Mouse (Mus musculus): ENCODE measurements around the gene Spo11. TPM values are rescaled to one million over a fixed set of nuclear protein-coding genes. Genes with fewer than 3 reads are reported as not detected.
A peak's percentile ranks its signal among the peaks of the same experiment; 100 is the strongest.

The Spo11 gene
- polyA plus RNA-seq, 1 experiment: not detected

DNA sequence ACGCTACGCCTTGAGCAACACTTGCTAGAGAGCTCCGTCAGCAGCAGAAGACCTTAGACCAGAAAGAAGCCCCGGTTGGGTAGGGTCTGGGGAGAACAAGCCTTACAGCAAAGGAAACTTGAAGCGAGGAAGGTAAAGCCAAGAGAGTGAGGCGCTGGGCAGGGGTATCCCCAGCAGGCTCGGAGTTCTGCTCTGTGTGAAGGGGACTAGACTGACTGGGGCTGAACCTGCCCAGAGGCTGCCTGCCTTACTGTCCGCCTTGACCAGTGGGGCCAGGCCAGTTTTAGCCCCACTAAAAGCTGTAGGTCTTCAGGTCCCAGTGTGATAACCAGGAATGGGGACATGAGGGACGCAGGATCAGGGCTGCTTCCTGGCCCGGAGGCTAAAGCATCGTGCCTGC lies 42.9 kb downstream of the Spo11 start, which contains the start of gene Rbm38:
TSS of gene Rbm38 (plus strand) at position 69 of the 400 bp plus-strand sequence.
- Histone ChIP-seq H3K4me3 (replicated peaks) (peak within 1 kb of the TSS; percentile 97), H3K36me3 (replicated peaks; ENCODE audit: low read length) (peaks cover 52% of the 10 kb centered on the region), H3K27me3 (replicated peaks) (no peaks in the 10 kb centered on the region), H3K4me1 (peaks cover 83% of the 10 kb centered on the region), H3K9me3 (no peaks in the 10 kb centered on the region)
- TF ChIP-seq FLI1 (IDR thresholded peaks at IDR 0.05; ENCODE audit: low read length): no peak
- TF ChIP-seq GATA1 (IDR thresholded peaks at IDR 0.05; ENCODE audit: borderline replicate concordance, low read length): no peak

- Histone ChIP-seq H3K4me1 (peaks cover 83% of the 10 kb centered on the region), H3K27me3 (replicated peaks) (no peaks in the 10 kb centered on the region), H3K36me3 (replicated peaks; ENCODE audit: low read length) (peaks cover 52% of the 10 kb centered on the region), H3K4me3 (replicated peaks) (peak overlapping the region; percentile 97), H3K9me3 (no peaks in the 10 kb centered on the region)
- no peak for TF ChIP-seq GATA1 (IDR thresholded peaks at IDR 0.05; ENCODE audit: borderline replicate concordance, low read length)
- TF ChIP-seq FLI1 (IDR thresholded peaks at IDR 0.05; ENCODE audit: low read length): no peak
These were observed 44.1 kb downstream of the Spo11 start for GRCm38 (mm10) chr2:173021633-173022055.

DNA sequence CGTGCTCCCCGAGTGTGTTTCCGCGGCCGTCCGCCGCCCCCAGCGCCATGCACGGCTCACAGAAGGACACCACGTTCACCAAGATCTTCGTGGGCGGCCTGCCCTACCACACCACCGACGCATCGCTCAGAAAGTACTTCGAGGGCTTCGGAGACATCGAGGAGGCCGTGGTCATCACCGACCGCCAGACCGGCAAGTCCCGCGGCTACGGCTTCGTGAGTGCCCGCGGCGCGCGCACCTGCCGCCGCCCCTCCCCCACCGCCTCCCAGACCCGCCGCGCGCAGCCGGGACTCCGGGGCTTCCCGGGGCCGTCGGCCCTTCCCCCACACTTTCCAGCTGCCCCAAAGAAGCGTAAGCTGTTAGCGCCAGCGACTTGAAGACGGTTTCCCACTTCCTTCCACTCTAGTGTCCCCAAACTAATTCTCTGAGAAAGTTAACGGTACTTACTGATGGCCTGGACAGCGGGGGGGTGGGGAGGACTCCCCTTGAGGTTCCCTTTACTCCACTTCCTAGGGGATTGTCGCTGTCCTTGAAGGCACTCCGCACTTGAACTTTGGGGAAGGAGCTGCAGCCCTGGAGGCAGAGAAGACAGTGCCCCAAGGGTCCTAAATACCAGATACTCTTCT lies 44.7 kb downstream of the Spo11 start:
- no peaks in the 10 kb centered on the region for H3K27me3 ChIP-seq (replicated peaks)
- peaks cover 52% of the 10 kb centered on the region for H3K36me3 ChIP-seq (replicated peaks; ENCODE audit: low read length)
- no peaks in the 10 kb centered on the region for H3K9me3 ChIP-seq
- H3K4me1 ChIP-seq: peaks cover 83% of the 10 kb centered on the region
- peak overlapping the region; percentile 97 for H3K4me3 ChIP-seq (replicated peaks)
- TF ChIP-seq FLI1 (IDR thresholded peaks at IDR 0.05; ENCODE audit: low read length): no peak
- TF ChIP-seq GATA1 (IDR thresholded peaks at IDR 0.05; ENCODE audit: borderline replicate concordance, low read length): no peak

DNA sequence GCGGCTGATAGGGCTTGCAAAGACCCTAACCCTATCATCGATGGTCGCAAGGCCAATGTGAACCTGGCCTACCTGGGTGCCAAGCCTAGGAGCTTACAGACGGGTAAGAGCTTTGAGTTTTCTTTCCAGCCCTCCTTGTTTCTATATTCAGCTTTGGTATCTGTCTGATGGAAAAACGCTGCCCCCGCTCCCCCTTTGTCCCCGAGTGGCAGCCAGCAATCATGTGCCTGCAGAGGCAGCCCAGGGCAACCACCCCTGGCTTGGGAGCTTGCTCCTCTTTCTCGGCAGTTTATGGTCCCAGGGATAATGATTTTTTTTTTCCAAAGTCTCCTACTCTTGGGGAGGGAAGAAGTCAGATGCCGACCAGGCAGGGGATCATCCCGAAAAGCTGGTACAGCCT lies 45.3 kb downstream of the Spo11 start:
- peaks cover 83% of the 10 kb centered on the region for H3K4me1 ChIP-seq
- peaks cover 56% of the 10 kb centered on the region for H3K36me3 ChIP-seq (replicated peaks; ENCODE audit: low read length)
- no peaks in the 10 kb centered on the region for H3K9me3 ChIP-seq
- H3K4me3 ChIP-seq (replicated peaks): peak overlapping the region; percentile 97
- TF ChIP-seq GATA1 (IDR thresholded peaks at IDR 0.05; ENCODE audit: borderline replicate concordance, low read length) (no peak), FLI1 (IDR thresholded peaks at IDR 0.05; ENCODE audit: low read length) (no peak)
- H3K27me3 ChIP-seq (replicated peaks): no peaks in the 10 kb centered on the region

- Histone ChIP-seq H3K4me1 (peaks cover 83% of the 10 kb centered on the region), H3K36me3 (replicated peaks; ENCODE audit: low read length) (peaks cover 62% of the 10 kb centered on the region), H3K9me3 (no peaks in the 10 kb centered on the region), H3K27me3 (replicated peaks) (no peaks in the 10 kb centered on the region), H3K4me3 (replicated peaks) (peak overlapping the region; percentile 97)
- TF ChIP-seq FLI1 (IDR thresholded peaks at IDR 0.05; ENCODE audit: low read length) (no peak), GATA1 (IDR thresholded peaks at IDR 0.05; ENCODE audit: borderline replicate concordance, low read length) (no peak)
These were observed 45.9 kb downstream of the Spo11 start for GRCm38 (mm10) chr2:173023371-173023851.

GRCm38 (mm10) chr2:173023966-173024365 lies 46.5 kb downstream of the Spo11 start:
- peaks cover 67% of the 10 kb centered on the region for H3K36me3 ChIP-seq (replicated peaks; ENCODE audit: low read length)
- H3K4me3 ChIP-seq (replicated peaks): peak overlapping the region; percentile 97
- H3K4me1 ChIP-seq: peaks cover 83% of the 10 kb centered on the region

GRCm38 (mm10) chr2:173024392-173024791 lies 46.9 kb downstream of the Spo11 start:
- H3K27me3 ChIP-seq (replicated peaks): no peaks in the 10 kb centered on the region
- no peaks in the 10 kb centered on the region for H3K9me3 ChIP-seq
- TF ChIP-seq GATA1 (IDR thresholded peaks at IDR 0.05; ENCODE audit: borderline replicate concordance, low read length): no peak
- TF ChIP-seq FLI1 (IDR thresholded peaks at IDR 0.05; ENCODE audit: low read length): no peak
- H3K4me3 ChIP-seq (replicated peaks): peak overlapping the region; percentile 97
- peaks cover 83% of the 10 kb centered on the region for H3K4me1 ChIP-seq
- H3K36me3 ChIP-seq (replicated peaks; ENCODE audit: low read length): peaks cover 72% of the 10 kb centered on the region

More at GRCm38 (mm10) chr2:173023966-173024365, 46.5 kb downstream of the Spo11 start:
- Histone ChIP-seq H3K9me3 (no peaks in the 10 kb centered on the region), H3K27me3 (replicated peaks) (no peaks in the 10 kb centered on the region)
- TF ChIP-seq GATA1 (IDR thresholded peaks at IDR 0.05; ENCODE audit: borderline replicate concordance, low read length) (no peak), FLI1 (IDR thresholded peaks at IDR 0.05; ENCODE audit: low read length) (no peak)

DNA sequence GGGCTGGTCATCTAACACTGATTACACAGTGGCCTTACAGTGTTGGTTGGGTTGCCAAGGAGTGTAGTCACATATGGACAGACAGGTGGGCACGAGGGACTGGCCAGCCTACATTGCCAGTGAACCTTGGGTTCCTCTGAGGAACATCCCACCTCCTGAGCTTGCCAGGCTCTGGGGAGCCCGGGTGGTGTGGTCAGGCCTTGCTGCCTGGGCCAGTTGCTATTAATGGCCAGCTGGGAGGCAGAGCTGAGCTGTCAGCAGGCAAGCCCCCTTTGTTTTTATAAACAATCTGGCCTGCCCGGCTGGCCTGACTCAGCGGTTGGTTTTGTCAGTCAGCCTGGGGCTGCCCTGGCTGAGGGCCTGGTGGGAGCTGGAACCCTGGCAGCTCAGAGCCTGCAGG lies 47.4 kb downstream of the Spo11 start:
- Histone ChIP-seq H3K4me3 (replicated peaks) (peak overlapping the region; percentile 97), H3K4me1 (peaks cover 83% of the 10 kb centered on the region), H3K27me3 (replicated peaks) (no peaks in the 10 kb centered on the region), H3K9me3 (no peaks in the 10 kb centered on the region), H3K36me3 (replicated peaks; ENCODE audit: low read length) (peaks cover 77% of the 10 kb centered on the region)
- no peak for TF ChIP-seq GATA1 (IDR thresholded peaks at IDR 0.05; ENCODE audit: borderline replicate concordance, low read length)
- no peak for TF ChIP-seq FLI1 (IDR thresholded peaks at IDR 0.05; ENCODE audit: low read length)

- H3K36me3 ChIP-seq (replicated peaks; ENCODE audit: low read length): peaks cover 90% of the 10 kb centered on the region
- TF ChIP-seq GATA1 (IDR thresholded peaks at IDR 0.05; ENCODE audit: borderline replicate concordance, low read length): no peak
- no peak for TF ChIP-seq FLI1 (IDR thresholded peaks at IDR 0.05; ENCODE audit: low read length)
- peaks cover 83% of the 10 kb centered on the region for H3K4me1 ChIP-seq
- no peaks in the 10 kb centered on the region for H3K27me3 ChIP-seq (replicated peaks)
- no peaks in the 10 kb centered on the region for H3K9me3 ChIP-seq
- peak overlapping the region; percentile 97 for H3K4me3 ChIP-seq (replicated peaks)
These were observed 48.8 kb downstream of the Spo11 start for GRCm38 (mm10) chr2:173026286-173026685.

DNA sequence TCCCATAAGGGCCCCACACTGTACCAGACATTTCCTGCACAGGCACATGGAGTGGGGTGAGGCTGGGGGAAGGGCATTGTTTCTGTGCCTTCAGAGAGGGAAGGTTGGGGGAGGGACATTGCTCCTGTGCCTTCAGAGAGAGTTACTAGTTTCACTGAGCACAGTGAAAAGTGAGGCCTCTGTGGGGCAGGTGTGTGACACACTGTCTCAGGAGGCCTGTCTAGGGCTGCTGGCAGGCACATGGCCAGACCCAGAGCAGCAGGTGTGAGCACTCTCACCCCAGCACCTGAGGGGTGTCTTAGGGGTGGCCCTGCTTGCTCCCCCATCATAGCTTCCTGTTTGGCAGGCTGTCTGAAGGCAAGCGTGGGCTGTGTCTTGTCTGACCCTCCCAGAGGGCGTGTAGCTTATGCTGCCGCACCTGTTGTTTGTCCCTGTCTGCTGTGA lies 49.2 kb downstream of the Spo11 start:
- no peaks in the 10 kb centered on the region for H3K27me3 ChIP-seq (replicated peaks)
- H3K4me3 ChIP-seq (replicated peaks): peak overlapping the region; percentile 97
- no peaks in the 10 kb centered on the region for H3K9me3 ChIP-seq
- TF ChIP-seq GATA1 (IDR thresholded peaks at IDR 0.05; ENCODE audit: borderline replicate concordance, low read length) (no peak), FLI1 (IDR thresholded peaks at IDR 0.05; ENCODE audit: low read length) (no peak)
- peaks cover 84% of the 10 kb centered on the region for H3K4me1 ChIP-seq
- peaks cover 95% of the 10 kb centered on the region for H3K36me3 ChIP-seq (replicated peaks; ENCODE audit: low read length)
